ENCODE assay signal across 8 mouse cellular contexts in the genomic region with DNA sequence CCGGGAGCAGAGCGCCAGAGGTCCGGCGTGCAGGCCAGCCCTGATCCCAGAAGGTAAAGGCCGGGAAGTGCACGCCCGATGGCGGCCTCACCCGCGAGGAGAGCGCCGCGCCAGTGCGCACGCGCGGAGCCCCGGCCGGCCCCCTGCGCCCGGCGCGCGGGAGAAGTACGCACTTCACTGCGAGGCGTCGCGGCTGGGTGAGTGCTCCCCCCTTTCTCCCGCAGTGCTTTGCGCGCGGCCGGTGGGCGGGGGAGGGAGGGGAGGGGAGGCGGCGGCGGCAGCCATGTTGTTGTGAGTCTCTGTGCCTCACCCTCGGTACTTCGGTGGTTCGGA. TPM values are rescaled to one million over a fixed set of nuclear protein-coding genes. Genes with fewer than 3 reads are reported as not detected.
DNase-seq lines count a peak whose midpoint lies in the region; ATAC-seq lines count a peak whose summit lies in the region.

A gene (plus strand): TSS at position 161 of the 333 bp plus-strand sequence.

- WGBS in hindbrain, embryonic 11.5 days = under 1% methylated on average over 32 of the region's 41 CpGs

- H3K4me1 ChIP-seq in hindbrain, embryonic 11.5 days (replicated peaks; ENCODE audit: control insufficient read depth, insufficient read depth, low read length) = no peaks in the 10 kb centered on the region

- DNase-seq in MN1 (ENCODE audit: low spot score) = peak; percentile 98
- DNase-seq in cerebellum, adult 9-10 months = peak; percentile 91
- peak; percentile 71 to 91 for DNase-seq in frontal cortex, adult 2 months (ENCODE audit: extremely low spot score in 1 of 2, low spot score in 1 of 2)
- DNase-seq in hindbrain, embryonic 11.5 days (ENCODE audit: low spot score) = peak; percentile 97
- peak; percentile 85 to 94 for DNase-seq in layer of hippocampus, postnatal 10 days (ENCODE audit: low spot score in 2 of 2)
- DNase-seq in lung, postnatal 10 days = peak; percentile 95
- DNase-seq in ovary, postnatal 36 days (ENCODE audit: low spot score) = peak; percentile 95
- peak; percentile 94 for DNase-seq in thymus, postnatal 25 days

- ATAC-seq in hindbrain, embryonic 11.5 days (ENCODE audit: low FRiP score) = peak; percentile 96

- H3K9ac ChIP-seq in hindbrain, embryonic 11.5 days (ENCODE audit: low read depth, low read length) = peak within 1 kb of the TSS; percentile 99

- H3K36me3 ChIP-seq in hindbrain, embryonic 11.5 days (ENCODE audit: control insufficient read depth, insufficient read depth, low read length) = no peaks in the 10 kb centered on the region

- H3K9me3 ChIP-seq in hindbrain, embryonic 11.5 days (ENCODE audit: control insufficient read depth, low read length) = no peaks in the 10 kb centered on the region

- peak within 1 kb of the TSS; percentile 80 for H3K4me2 ChIP-seq in hindbrain, embryonic 11.5 days (replicated peaks; ENCODE audit: low read depth, low read length)

- H3K27me3 ChIP-seq in hindbrain, embryonic 11.5 days (ENCODE audit: control insufficient read depth, insufficient read depth, low read length) = no peaks in the 10 kb centered on the region

- peak within 1 kb of the TSS; percentile 97 for H3K4me3 ChIP-seq in hindbrain, embryonic 11.5 days (ENCODE audit: low read depth, low read length)

- peak within 1 kb of the TSS; percentile 98 for H3K27ac ChIP-seq in hindbrain, embryonic 11.5 days (ENCODE audit: low read depth, low read length)

RNA-seq across cellular contexts. Expression of the gene that starts here (rescaled TPM):
- polyA plus RNA-seq in frontal cortex, adult 2 months (2012; rRNA removed) = 81.4 and 89.6 TPM in 2 replicates
- polyA plus RNA-seq in hindbrain, embryonic 11.5 days (2014; fragmentation: Nextera tagmentation; extraction: Ambion mirVana) = 68.2 and 70.2 TPM in 2 replicates
- total RNA-seq in layer of hippocampus, postnatal 10 days (2021) = 100 to 1,000 TPM; 146 to 157 TPM

Comparison
In these comparisons a context has a peak if more than half of its experiments do, and no peak if none do; other contexts are left out.
1. Peak in every context shown above with its lines: DNase-seq, ATAC-seq, H3K4me3 ChIP-seq and H3K27ac ChIP-seq.